Mouse (Mus musculus) forebrain, postnatal 0 days (tissue): ENCODE measurements around the gene Msrb3. TPM values are rescaled to one million over a fixed set of nuclear protein-coding genes. Genes with fewer than 3 reads are reported as not detected.

Source experiments
- ATAC-seq: fragments of 200-750 bp; cut with Nextera tagmentation; 2 replicates; pipeline ENCODE4 v1.8.0; 2017; ENCODE audit warnings: mild to moderate bottlenecking, moderate library complexity
- DNase-seq: peaks from one replicate; pipeline ENCODE4 v3.0.0-alpha.2; 2015
- H3K27ac ChIP-seq: fragments of 300-500 bp; sonication (generic); 2 replicates; pipeline ENCODE4 v1.5.1; 2014; ENCODE audit warnings: low read depth, mild to moderate bottlenecking, antibody characterized with exemption, low read length, moderate library complexity, mixed read lengths
- H3K27me3 ChIP-seq: fragments of 300-500 bp; sonication (generic); 2 replicates; pipeline ENCODE4 v1.6.1; 2014; ENCODE audit warnings: mild to moderate bottlenecking, low read length, mixed read lengths; ENCODE audit not compliant: insufficient read depth
- H3K36me3 ChIP-seq: fragments of 300-500 bp; sonication (generic); 2 replicates; pipeline ENCODE4 v1.6.1; 2014; ENCODE audit warnings: mild to moderate bottlenecking, moderate library complexity; ENCODE audit not compliant: insufficient read depth
- H3K4me1 ChIP-seq: fragments of 300-500 bp; sonication (generic); 2 replicates; pipeline ENCODE4 v1.6.1; 2014; ENCODE audit warnings: antibody characterized with exemption; ENCODE audit not compliant: insufficient read depth
- H3K4me2 ChIP-seq: fragments of 300-500 bp; sonication (generic); 2 replicates; pipeline ENCODE4 v1.6.1; 2014; ENCODE audit warnings: low read depth, mild to moderate bottlenecking, moderate library complexity
- H3K4me3 ChIP-seq: fragments of 300-500 bp; sonication (generic); 2 replicates; pipeline ENCODE4 v1.5.1; 2014; ENCODE audit warnings: low read depth, low read length, mixed read lengths
- H3K9ac ChIP-seq: fragments of 300-500 bp; sonication (generic); 2 replicates; pipeline ENCODE4 v1.6.1; 2014; ENCODE audit warnings: mild to moderate bottlenecking
- H3K9me3 ChIP-seq: fragments of 300-500 bp; sonication (generic); 2 replicates; pipeline ENCODE4 v1.6.1; 2016; ENCODE audit warnings: low read length
- CTCF ChIP-seq: sonication (generic); IDR thresholded peaks from 2 replicates; pipeline ENCODE4 v1.5.1; 2016; ENCODE audit warnings: antibody characterized with exemption, control low read depth, low read depth
- WGBS: fragments of 180-500 bp; shearing (Covaris S2); extraction: QIAGEN DNeasy Blood & Tissue Kit; methylation state at CpG from one replicate; pipeline ENCODE4 v1.1.7; 2014; 5-methylcytosine and 5-hydroxymethylcytosine counted together
- polyA plus RNA-seq: library from polyadenylated mRNA; unstranded; fragments of >200 nt; fragmentation: Nextera tagmentation; extraction: Ambion mirVana; gene quantifications from 2 replicates; pipeline ENCODE4 v1.2.1, GENCODE M21; 2015
- total RNA-seq: library from RNA; depleted of rRNA; stranded (reverse); fragments of >200 nt; gene quantifications from 2 replicates; pipeline ENCODE4 v1.2.3, GENCODE M21; 2014; rRNA removed

Msrb3 gene
- total RNA-seq (3.2 and 6.1 TPM in 2 replicates), polyA plus RNA-seq (0.67 and 1.5 TPM in 2 replicates)

DNA sequence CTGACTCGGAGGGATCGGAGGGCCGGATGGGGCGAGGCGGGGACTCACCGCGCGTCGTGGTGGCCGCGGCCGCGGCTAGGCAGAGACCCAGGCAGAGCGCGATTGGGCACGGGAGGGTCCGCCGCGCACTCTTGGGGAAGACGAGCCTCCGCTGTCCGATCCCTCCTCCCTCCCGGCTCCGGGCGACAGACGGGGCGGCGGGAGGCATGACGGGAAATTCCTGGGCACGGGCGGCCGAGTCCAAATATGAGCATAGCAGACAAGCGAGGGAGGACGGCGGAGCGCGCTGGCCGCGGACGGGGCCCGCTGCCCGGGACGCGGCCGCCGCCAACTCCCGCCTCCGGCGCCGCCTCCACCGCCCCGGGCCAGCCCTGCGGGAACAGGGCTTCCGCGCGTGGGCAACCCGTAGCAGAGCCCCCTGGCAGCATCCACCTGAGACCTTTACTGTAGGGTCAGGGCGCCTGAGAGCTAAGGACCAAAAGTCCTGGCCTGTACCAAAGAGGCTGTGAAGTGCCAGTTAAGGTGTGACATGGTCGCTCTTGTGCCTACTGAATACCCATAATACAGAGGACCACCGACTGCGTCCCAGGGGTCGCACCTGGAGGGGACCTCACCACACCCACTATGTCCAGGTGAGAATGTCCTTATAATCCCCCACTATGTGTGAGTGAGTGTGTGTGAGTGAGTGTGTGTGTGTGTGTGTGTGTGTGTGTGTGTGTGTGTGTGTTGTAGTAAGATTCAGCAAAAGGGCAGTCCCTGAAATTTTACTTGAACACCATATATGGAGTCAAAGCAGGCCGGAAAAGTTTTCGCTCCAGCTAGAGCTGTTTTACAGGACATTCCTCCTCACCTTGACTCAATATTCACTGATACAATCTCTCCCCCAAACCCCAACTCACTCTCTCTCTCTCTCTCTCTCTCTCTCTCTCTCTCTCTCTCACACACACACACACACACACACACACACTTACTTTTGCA lies at the start of gene Msrb3:
TSS of gene Msrb3 (minus strand) at position 317 of the 978 bp plus-strand sequence.
- Histone ChIP-seq H3K4me3 (peak within 1 kb of the TSS; percentile 50), H3K36me3 (no peaks in the 10 kb centered on the region), H3K27me3 (peaks cover 22% of the 10 kb centered on the region; the same call in 1 of the 2 replicates), H3K4me1 (no peaks in the 10 kb centered on the region), H3K9me3 (no peaks in the 10 kb centered on the region), H3K4me2 (peak within 1 kb of the TSS; percentile 93), H3K9ac (peak within 1 kb of the TSS; percentile 46), H3K27ac (no peak within 1 kb of the TSS)
- peak; percentile 49 for DNase-seq
- peak; percentile 63 for ATAC-seq
- no peak for TF ChIP-seq CTCF
- WGBS: 4% methylated on average over 44 of the region's 64 CpGs

DNA sequence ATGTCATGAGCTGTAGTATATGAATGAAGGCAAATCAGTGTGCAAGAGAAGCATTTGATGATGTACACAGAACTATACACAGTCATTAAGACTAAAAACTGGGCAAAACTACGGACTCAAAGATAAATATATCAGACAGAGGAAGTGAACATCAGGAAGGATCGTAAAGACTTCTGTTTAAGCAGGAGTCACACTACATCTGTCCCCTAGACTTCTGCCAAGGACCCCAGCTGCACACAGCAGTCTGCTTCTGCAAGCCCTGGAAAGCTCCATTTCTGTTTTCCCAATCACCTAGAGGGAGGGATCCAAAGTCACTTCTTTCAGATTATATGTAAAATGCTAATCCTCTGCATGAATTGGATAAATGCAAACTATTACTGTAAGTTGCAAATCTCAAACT lies 49.6 kb upstream of the Msrb3 start:
- Histone ChIP-seq H3K4me1 (no peaks in the 10 kb centered on the region), H3K4me2 (no peak overlapping the region), H3K27ac (no peak overlapping the region), H3K4me3 (no peak overlapping the region), H3K9ac (no peak overlapping the region), H3K9me3 (no peaks in the 10 kb centered on the region), H3K27me3 (no peaks in the 10 kb centered on the region), H3K36me3 (no peaks in the 10 kb centered on the region)
- ATAC-seq: no peak
- no peak for TF ChIP-seq CTCF
- 85% methylated on average over 2 of the region's 2 CpGs for WGBS
- DNase-seq: no peak

DNA sequence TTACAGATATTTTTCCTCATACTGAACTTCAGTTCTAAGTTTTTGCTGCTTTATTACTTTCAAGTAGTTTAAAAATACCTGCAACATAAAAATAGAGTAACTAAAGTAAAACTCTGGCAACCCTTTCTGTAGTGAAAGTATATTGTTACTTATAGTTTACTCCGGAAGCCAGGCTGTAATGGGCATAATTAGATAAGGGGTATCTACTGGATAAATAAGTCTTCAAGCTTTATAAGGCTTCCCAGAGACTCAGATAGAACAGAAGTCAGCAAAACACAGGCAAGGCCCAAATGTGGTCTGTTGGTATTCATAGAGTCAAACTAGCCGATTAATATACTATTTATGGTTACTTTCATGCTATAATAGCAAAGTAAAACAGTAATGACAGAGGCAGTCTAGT lies 48.9 kb upstream of the Msrb3 start:
- Histone ChIP-seq H3K4me1 (no peaks in the 10 kb centered on the region), H3K27me3 (no peaks in the 10 kb centered on the region), H3K27ac (no peak overlapping the region), H3K4me3 (no peak overlapping the region), H3K9me3 (no peaks in the 10 kb centered on the region), H3K36me3 (no peaks in the 10 kb centered on the region), H3K9ac (no peak overlapping the region), H3K4me2 (no peak overlapping the region)
- ATAC-seq: no peak
- no peak for TF ChIP-seq CTCF
- 86% methylated on average over 2 of the region's 2 CpGs for WGBS
- no peak for DNase-seq

DNA sequence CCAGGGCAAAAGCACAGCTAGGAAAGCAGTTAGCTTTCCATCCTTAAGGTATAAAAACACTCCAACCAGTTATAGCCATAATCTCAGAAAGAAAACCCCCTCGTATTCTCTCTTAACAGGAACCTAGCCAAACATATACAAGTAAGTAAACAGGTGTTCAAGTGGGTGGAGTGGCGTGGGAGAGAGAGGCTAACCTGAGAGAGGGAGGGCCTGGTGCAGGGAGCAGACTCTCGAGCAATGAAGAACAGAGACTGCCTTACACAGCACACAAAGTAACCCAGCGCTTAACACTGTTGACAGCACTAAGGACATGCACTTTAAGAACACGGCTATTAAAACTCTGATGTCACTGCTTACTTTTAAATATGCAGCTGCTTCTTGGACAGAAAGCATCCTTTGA lies 47.9 kb upstream of the Msrb3 start:
- DNase-seq (no peak), ATAC-seq (no peak)
- H3K4me3 ChIP-seq: no peak overlapping the region
- H3K27ac ChIP-seq: no peak overlapping the region
- no peaks in the 10 kb centered on the region for H3K36me3 ChIP-seq
- TF ChIP-seq CTCF: no peak
- no peaks in the 10 kb centered on the region for H3K27me3 ChIP-seq
- no peaks in the 10 kb centered on the region for H3K4me1 ChIP-seq
- H3K4me2 ChIP-seq: no peak overlapping the region
- no peaks in the 10 kb centered on the region for H3K9me3 ChIP-seq
- 75% methylated on average over 5 of the region's 5 CpGs for WGBS
- no peak overlapping the region for H3K9ac ChIP-seq

DNA sequence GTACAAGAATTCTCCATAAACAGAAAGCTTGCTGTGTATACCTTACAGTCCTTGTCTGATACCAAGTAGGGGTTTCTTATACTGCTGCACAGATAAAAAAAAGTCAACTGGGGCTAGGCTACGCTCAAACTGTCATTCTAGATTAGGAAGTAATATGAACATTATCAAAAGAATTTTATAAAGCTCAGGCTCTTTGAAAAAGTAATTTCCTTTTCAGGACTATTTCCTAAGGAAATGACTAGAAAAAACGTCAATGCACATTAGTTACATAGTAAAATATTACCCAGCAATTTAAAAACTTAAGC lies 40.0 kb upstream of the Msrb3 start:
- H3K36me3 ChIP-seq: no peaks in the 10 kb centered on the region
- no peak overlapping the region for H3K9ac ChIP-seq
- H3K4me2 ChIP-seq: no peak overlapping the region
- H3K27me3 ChIP-seq: no peaks in the 10 kb centered on the region
- no peak for DNase-seq
- H3K27ac ChIP-seq: no peak overlapping the region
- WGBS: 81% methylated on average over 2 of the region's 2 CpGs
- no peak for TF ChIP-seq CTCF
- H3K4me1 ChIP-seq: no peaks in the 10 kb centered on the region
- no peak overlapping the region for H3K4me3 ChIP-seq
- ATAC-seq: no peak
- H3K9me3 ChIP-seq: no peaks in the 10 kb centered on the region

DNA sequence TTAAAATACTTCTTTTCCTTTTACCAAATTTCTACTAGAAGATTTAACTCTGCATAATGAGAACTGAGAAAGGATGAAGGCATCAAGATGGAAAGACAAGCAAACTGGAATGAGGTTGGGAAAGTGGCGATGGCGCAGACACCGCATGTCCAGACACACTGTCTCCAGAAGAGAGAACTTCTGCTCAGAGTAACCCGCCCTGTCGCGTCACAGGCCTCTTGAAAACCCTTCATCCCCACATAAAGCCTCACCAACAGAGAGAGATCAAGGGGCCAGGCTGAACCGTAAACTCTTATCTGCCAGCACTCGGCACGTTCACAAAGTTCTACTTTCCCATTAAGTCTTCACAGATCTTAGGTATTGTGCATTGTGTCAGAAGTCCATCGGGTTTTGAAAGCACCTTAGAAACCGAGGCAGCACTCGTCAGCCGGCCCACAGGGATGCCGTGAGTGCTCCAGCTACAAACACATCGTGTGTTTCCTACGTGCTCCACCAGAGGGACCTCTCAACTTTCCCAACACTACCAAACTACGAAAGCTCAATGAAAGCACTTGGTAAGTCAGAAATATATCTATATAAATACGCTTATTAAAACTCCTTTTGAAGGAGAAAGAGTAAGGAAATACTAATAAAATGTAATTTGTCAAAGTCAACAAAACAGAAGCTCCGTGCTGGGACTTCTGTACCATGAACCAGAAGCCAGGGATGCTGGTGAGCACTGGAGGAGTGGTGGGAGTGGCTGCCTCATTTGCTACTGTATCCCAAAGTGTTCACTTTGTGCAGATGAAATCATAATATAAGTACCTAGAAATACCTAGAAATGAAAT lies 39.4 kb upstream of the Msrb3 start:
- Histone ChIP-seq H3K4me2 (no peak overlapping the region), H3K36me3 (no peaks in the 10 kb centered on the region), H3K27ac (no peak overlapping the region), H3K9me3 (no peaks in the 10 kb centered on the region), H3K27me3 (no peaks in the 10 kb centered on the region), H3K4me1 (no peaks in the 10 kb centered on the region), H3K9ac (no peak overlapping the region), H3K4me3 (no peak overlapping the region)
- ATAC-seq (peak; percentile 50; the same call in 1 of the 2 replicates), DNase-seq (peak; percentile 72)
- WGBS: 46% methylated on average over 19 of the region's 19 CpGs
- peak; percentile 79 for TF ChIP-seq CTCF

DNA sequence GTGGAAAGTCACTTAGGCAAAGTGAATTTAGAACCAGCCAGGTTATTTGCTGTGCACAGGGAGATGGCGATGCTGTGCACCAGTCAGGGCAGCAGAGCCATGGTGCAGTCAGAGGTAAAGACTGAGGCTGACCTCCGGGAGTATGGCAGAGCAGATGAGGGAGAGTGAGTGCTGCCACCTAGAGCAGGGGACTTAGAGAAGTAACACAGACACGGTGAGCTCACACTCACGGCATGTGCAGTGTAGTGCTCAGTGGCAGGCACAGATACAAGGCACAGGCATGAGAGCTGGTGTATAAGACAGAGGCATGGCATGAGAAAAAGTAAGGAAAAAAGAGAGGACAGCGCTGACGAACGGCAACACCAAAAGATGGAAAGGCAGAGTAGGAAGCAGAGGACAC lies 30.6 kb upstream of the Msrb3 start:
- H3K27ac ChIP-seq: no peak overlapping the region
- ATAC-seq: no peak
- no peak overlapping the region for H3K9ac ChIP-seq
- no peak for DNase-seq
- no peak overlapping the region for H3K4me3 ChIP-seq
- H3K9me3 ChIP-seq: no peaks in the 10 kb centered on the region
- WGBS: 72% methylated on average over 7 of the region's 7 CpGs
- no peaks in the 10 kb centered on the region for H3K4me1 ChIP-seq
- H3K36me3 ChIP-seq: peaks cover 10% of the 10 kb centered on the region
- no peak for TF ChIP-seq CTCF
- H3K4me2 ChIP-seq: no peak overlapping the region
- H3K27me3 ChIP-seq: no peaks in the 10 kb centered on the region
